Mouse (Mus musculus): Measurements from ENCODE around the gene Supv3l1. TPM values are rescaled to one million over a fixed set of nuclear protein-coding genes. Genes with fewer than 3 reads are reported as not detected.
"Not testable (repeated sequence)": the region's sequence is repeated elsewhere in the genome, so short reads cannot be mapped to it uniquely, and the experiment has no call there.

Gene Supv3l1
- total RNA-seq (2021) = 10 to 100 TPM; 16.3 to 17.6 TPM
- long read RNA-seq, experiment 1, transcript Supv3l1-201 (15 exons, 2,604 nt) = major isoform, 14 of 19 reads
- long read RNA-seq, experiment 1, partial matches to known transcripts = 0 of 19 reads
- long read RNA-seq, experiment 1, other reads (novel, unspliced or antisense) = 4 of 19 reads
- long read RNA-seq, experiment 2, transcript Supv3l1-201 (15 exons, 2,604 nt) = major isoform, 29 of 31 reads
- long read RNA-seq, experiment 2, partial matches to known transcripts = 1 of 31 reads
- long read RNA-seq, experiment 2, other reads (novel, unspliced or antisense) = 1 of 31 reads

DNA sequence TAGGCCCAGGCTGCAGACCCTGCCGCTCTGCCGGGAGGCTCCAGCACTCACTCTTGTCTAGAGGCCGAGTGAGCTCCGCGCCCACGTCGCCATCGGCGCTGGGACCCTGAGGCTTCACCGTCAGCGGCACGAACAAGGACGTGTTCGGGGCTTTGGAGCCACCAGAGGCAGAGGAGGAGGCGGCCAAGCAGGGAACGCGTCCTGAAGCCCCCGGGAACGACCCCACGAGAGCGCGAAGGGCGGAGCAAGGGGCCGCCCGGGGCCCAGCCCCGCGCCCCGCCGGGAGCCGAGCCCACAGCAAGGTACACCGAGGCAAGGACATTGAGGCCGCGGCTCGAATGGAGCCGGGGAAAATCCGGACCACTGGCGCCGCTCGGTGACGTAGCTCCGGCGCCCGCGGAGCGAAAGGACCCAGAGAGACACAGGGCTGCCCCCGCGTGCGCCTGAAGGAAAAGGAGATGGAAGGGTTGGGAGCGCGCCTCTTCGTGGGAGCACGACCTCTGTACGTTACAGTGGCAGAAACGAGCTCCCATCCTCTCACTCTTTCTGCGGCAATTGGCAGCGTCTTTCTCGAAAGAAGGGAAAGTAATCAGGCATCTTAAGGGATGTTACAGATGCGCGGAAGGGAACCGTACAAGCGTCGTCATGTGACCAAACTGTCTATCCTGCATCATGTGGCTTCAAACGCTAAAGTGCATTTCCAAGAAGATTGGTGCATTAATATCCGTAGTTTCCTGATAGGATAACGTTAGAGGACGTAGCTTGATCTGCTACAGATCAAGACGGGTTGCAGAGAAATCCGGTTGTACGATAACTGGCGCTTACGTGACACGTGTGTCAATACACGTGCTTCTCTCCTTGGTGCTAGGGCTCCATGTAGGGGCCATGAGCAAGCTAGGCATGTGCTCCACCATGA, at the start of gene Supv3l1, which contains the start of gene 4930507D05Rik:
Supv3l1 (minus strand) TSS at position 375 of the 916 bp plus-strand sequence.
4930507D05Rik (plus strand) TSS at position 126 of the 916 bp plus-strand sequence.
- peak; percentile 90 for DNase-seq
- intact Hi-C loops (cut with DNase I; ENCODE audit: low total_unique reads) = loop anchor here (5.0 kb wide), 1 partner anchor 38 kb away; the partner anchor contains the start of gene Vps26a

DNA sequence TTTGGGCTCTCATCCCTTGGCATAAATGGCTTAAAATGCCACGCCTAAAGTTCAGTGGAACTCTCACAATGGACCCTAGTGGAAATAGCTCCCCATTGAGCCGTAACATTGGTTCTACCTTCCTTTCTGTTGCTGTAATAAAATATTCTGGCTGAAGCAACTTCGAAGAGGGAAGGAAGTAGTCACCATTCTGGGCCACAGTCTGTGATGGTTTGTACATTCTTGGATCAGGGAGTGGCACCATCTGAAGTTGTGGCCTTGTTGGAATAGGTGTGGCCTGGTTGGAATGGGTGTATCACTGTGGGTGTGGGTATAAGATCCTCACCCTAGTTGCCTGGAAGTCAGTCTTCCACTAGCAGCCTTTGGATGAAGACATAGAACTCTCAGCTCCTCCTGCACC, 42.1 kb upstream of the Supv3l1 start:
- intact Hi-C loops (cut with DNase I; ENCODE audit: low total_unique reads); DNase-seq: not testable (repeated sequence)

DNA sequence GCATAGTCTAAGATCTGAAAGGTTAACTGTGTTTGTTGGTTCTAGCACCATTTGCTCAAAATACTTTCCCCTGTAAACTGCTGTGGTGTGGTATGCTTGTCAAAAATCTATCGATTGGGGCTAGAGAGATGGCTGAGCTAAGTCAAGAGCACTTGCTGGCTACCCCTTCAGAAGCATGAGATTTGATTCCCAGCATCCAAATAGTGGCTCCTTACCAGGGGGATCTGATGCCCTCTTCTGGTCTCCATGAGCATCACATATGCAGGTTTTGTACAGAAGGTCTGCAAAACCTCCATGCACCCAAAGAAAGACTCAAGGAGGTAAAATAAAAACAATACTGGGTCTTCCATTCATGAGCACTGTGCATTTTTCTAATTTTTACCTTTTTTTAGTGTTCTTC, 38.7 kb upstream of the Supv3l1 start:
- peak; percentile 7 for DNase-seq
- intact Hi-C loops (cut with DNase I; ENCODE audit: low total_unique reads) = loop anchor here (5.0 kb wide), 1 partner anchor 41 kb away; the partner anchor contains the start of genes 4930507D05Rik and Supv3l1

DNA sequence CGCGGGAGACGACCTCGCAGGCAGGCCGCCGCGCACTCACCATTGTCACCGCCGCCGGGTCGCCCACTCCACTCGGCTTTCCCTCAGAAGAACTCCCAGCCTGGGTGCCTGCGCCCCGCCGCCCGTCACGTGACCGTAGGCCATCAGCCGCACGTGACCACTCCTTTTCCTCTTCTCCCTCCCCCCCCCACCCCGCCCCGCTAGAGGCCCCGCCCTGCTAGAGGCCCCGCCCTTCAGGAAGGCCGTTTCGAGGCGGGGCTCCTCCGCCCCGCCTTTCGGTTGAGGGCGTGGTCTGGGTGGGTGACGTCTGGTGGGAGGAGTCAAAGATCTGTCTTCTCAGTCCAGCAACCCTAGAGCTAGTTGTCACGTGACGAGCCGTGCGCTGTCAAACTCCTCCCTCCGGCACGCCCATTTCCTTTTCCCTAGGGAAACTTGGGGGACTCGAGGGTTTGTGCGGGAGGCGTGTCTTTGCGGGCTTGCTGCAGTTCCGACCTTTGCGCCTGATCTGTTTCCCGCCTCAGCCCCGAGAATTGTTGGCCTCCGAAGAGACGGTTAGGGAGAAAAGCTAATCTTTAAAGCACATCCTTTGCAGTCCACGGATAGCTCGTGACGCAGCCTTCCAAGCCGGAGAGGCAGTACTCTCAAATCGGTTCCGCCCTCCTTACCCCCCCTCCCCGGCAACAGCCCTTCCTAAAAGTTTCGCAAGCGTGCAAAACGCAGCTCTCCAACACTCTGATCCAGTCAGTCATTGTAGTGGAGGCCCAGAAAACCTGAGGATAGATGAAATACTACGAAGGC, 37.3 kb upstream of the Supv3l1 start, which contains the start of gene Vps26a:
Vps26a (minus strand) TSS at position 188 of the 798 bp plus-strand sequence.
- DNase-seq = peak; percentile 97
- intact Hi-C loops (cut with DNase I; ENCODE audit: low total_unique reads) = loop anchor here (5.0 kb wide), 1 partner anchor 40 kb away; the partner anchor contains the start of genes 4930507D05Rik and Supv3l1

DNA sequence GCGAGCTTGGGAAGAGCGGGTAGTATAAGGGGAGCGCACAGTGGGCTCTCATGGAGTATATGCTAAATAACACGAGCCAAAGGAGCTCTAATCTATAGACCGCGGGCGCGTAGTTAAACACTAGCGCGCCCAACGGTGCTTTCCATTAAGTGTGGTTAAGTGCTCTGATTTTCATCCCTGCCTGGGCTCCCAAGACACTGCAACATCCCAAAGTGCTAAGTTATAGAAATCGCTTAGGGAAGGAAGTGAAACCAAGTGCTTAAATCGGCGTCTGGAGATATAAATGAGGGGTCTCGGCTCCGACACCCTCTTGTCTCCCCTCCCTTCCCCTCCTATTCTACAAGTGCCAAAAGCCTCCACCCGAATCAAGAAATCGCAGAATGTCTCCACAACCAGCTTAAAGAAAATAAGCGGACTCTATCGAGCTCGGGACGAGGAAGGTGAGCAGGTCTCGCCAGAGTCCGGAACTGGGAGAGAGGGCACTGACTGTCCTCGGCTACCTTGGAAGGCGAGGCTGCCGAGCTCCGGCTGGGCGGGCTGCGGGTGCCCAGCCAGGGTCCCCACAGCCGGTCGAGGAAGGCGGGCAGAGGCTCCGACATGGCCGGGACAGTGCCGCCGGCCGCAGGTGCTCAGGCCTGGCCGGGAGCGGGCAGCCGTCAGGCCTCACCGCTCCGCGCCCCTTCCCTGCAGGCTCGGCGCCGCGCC, 36.5 kb upstream of the Supv3l1 start:
- no peak for DNase-seq
- intact Hi-C loops (cut with DNase I; ENCODE audit: low total_unique reads) = loop anchor here (5.0 kb wide), 1 partner anchor 39 kb away; the partner anchor contains the start of genes 4930507D05Rik and Supv3l1

DNA sequence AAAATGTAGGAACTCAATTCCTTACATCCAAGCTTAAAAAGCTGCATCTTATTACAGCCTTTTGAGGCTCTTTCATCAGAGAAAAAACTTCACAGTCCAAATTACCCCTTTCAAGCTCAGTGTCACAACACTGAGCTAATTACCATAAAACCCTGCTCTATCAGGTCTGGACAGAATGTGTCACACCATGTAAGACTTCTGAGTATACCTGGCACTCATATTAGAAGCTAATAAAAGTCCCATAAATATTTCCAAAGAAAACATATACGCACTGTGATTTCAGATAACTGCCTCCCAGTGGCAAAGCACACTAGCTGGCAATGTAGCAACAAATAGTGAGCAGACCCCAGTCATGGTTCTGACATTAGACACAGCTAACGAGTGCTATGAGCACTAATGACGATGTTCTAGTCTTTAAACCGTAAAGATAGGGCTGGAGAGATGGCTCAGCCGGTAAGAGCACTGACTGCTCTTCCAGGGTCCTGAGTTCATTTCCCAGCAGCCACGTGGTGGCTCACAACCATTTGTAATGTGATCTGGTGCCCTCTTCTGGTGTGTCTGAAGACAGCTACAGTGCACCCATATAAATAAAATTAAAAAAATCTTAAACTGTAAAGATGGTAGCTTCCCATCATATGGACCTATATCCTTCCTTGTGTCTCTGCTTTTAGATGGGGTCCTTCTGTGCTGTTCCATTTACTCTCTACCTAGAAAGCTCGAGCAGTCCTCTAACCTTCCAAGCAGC, 31.7 kb upstream of the Supv3l1 start:
- intact Hi-C loops (cut with DNase I; ENCODE audit: low total_unique reads) = no loop called here
- DNase-seq = no peak

DNA sequence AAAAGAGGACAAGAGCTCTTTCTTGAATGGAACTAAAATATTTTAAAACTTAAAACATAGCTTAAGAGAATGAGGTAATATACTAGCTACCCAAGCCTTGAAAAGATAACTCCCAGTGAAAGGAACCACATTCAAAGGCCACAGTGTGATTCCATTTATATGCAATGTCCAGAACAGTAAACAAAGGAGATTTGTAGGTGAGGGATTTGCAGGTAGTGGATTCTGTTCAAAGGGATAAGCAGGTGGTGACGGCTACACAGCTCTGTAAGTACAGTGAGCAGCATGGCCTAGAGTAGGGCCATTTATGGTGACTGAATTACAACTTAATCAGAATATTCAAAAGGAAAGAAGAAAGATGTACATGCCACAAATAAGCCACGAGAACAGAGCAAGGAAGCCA, 27.4 kb upstream of the Supv3l1 start:
- intact Hi-C loops (cut with DNase I; ENCODE audit: low total_unique reads) = no loop called here
- DNase-seq = no peak

DNA sequence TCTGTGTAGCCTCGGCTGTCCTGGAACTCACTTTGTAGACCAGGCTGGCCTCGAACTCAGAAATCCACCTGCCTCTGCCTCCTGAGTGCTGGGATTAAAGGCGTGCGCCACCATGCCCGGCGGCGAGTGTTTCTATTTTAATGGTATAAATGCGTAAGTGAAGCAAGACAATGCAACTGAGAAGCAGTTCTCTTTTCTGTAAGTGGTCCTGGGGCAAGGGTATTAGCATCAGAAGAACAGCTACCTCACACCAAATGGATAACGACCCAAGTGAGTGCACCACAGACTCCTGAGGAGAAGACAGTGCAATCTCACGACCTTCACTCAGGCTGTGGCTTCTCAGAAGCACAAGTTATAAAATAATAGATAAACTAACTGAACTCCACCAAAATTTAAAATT, 25.4 kb upstream of the Supv3l1 start:
- DNase-seq = no peak
- intact Hi-C loops (cut with DNase I; ENCODE audit: low total_unique reads) = no loop called here

DNA sequence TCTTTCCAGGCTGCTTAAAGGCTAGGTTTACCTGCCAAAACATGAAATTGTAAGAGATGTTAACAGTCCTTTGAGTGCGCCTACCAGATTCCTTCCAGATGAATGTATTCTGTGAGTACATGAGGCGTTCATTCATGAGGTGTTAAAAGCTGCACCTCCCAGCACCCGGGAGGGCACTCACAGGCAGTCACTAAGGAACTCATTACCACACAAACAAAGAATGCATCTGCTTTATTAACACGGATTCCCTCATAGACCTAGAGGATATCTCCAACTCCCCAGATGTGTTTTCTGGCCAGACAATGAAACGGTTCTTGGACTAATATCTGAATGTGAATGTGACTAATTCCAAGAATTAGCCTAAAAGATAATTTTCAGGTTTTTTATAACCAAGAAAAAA, 21.6 kb upstream of the Supv3l1 start:
- DNase-seq = no peak
- intact Hi-C loops (cut with DNase I; ENCODE audit: low total_unique reads) = no loop called here

DNA sequence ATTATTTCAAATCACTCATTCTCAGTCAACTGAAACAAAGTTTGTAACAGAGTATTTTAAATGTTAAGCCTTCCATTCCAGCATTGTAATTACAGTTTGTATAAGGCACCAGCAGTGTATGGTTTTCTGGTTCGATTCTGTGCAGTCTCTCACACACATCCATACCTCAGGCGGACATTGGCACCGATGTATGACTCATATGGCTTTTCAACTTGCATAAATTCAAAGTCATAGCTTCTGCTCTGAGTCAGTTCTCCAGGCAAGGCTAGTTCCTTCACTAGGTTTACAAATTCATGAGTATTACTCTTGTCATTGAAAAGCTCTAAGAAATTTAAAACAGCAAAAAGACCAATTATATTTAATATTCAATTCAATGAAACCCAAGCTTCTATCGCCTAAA, 20.2 kb upstream of the Supv3l1 start:
- no peak for DNase-seq
- intact Hi-C loops (cut with DNase I; ENCODE audit: low total_unique reads) = no loop called here

DNA sequence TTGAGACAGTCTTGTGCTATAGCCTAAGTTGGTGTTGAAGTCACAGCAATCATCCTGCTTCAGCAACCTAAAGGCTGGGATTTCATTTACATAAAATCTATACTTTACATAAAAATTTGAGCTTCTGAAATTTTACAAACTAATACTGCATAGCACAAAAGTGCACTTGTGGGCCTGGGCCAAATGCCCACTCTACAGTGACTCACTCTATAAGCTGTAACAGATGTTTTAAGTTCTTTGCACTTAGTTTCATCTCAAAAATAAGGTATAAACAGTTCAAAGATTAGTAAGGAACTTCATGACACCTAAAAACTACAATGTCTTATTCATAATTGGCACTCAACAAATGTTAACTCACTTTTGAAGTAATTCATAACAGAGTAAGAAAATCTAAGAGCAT, 11.8 kb upstream of the Supv3l1 start:
- intact Hi-C loops (cut with DNase I; ENCODE audit: low total_unique reads) = no loop called here
- no peak for DNase-seq

DNA sequence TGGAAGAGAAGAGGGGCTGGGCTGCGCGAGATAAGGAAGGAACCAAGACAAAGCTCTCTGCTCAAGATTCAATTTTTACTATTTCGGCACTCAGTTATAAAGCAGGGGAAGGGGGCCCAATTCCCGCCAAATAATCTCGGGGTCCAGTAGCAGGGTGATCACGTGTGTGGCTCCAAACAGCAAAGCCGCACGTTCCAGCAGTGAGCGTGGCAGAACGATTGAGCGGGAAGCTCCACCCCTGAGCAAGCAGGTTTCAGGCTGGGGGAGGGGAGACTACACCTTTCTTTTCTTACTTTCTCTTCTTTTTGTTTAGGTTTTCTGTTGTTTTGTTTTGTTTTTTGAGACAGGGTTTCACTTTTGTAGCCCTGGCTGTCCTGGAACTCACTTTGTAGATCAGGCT, 2.5 kb upstream of the Supv3l1 start:
- DNase-seq; intact Hi-C loops (cut with DNase I; ENCODE audit: low total_unique reads): not testable (repeated sequence)

DNA sequence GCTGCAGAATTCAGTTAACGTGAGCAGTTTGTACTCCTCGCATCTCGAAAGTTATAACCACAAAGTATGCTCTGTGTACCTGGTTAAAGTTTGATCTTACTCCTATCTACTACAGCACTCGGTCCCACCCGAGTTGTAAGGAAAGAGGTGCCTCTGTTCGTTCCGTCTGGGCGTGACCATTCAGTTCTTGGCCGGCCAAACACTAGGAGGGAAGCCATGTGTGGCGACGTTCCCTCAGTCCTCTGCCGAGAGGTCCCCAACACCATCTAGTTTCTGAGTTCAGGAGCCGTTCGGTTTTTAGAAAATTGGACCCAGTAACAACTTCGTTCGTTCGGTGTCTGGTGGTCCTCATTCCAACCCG, 722 bp upstream of the Supv3l1 start:
- intact Hi-C loops (cut with DNase I; ENCODE audit: low total_unique reads) = no loop called here
- no peak for DNase-seq

DNA sequence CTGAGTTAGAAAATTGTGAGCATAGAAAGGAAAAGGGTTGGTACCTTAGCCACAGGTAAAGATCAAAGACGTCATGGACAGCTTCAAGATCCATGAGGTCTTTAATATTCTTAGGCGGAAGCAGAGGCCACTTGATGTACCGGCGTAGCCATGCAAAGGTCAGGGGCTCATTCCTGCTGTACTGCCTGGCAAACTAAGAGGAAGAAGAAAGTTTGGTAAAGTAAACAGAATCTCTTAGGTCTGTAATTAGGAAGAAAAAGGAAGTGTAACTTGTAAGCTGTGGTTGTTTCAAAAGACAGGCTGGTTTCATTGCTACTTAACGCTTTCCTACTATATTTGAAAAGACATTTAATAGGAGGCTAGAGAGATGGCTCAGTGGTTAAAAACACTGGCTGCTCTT, 19.1 kb downstream of the Supv3l1 start:
- DNase-seq = no peak
- intact Hi-C loops (cut with DNase I; ENCODE audit: low total_unique reads) = no loop called here

DNA sequence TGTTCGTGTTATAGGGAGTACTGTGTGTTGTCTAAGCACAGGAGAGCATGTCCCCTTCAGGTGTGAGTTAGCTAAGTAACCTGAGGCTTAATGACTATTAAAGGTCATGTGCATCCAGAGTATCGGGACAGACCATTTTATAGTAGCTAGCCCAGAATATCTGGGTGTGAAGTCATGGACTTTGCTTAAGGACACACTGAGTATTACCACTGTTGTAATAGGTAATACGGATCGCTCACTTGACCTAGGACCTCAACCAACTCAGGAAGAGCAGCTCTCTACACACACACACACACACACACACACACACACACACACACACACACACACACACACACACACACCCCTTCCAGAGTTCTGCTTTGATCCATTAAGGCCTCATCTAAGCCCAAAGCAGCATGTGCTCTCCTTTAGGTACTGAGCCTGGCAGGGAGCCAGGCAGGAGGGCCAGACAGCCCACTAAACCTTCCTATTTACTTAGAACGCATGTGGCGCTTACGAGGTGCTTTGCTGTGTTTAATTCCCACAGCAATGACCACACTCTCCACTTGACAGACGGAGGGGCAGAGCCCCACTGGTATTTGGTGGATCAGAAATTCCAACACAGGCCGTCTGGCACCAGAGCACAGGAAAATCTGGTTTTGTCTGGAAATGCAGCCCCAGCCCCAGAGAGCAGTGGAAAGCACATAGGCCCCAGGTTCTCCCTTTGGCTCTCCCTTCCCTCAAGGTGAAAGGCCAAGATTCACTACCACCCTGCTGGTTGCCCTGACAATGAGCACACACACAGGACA, 24.3 kb downstream of the Supv3l1 start:
- no peak for DNase-seq
- intact Hi-C loops (cut with DNase I; ENCODE audit: low total_unique reads) = no loop called here

DNA sequence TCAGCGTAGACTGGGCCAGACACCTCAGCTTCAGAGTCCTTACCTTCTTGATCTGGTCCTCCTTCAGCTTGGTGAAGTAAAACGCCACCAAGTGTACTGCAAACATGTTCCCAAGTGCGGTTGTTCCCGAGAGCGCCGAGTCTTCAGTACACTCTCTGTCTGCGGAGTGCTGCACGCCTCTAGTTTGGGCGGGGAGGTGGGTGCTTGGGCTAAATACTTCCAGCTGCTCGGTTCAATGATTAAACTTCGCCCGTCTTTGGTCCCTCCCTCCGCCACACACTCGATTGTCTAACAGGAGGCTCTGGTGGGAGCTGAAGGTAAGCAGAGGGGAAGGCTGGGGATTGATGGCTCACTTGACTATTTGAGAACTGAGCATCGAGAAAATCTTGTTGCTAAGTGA, 27.3 kb downstream of the Supv3l1 start, which contains the start of gene Hkdc1:
Hkdc1 (minus strand) TSS at position 237 of the 400 bp plus-strand sequence.
- DNase-seq = no peak
- intact Hi-C loops (cut with DNase I; ENCODE audit: low total_unique reads) = no loop called here

DNA sequence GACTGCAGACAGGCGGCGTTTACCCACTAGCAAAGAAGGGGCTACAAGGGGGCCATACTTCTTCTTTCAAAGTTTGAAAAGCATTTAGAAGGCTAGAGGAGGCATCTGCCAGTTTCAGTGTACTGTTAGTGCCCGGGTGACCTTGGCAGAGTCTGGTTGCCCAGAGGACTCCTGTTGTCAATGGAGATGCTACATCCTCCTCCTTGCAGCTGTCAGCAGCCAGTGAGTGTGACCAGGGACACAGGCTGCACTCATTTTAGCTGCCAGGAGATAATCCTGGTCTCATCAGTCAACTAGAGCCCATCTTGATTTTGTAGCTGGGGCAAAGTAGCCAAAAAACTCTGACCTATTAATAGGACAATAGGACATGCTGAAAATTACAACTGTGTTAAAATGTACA, 28.4 kb downstream of the Supv3l1 start:
- intact Hi-C loops (cut with DNase I; ENCODE audit: low total_unique reads) = no loop called here
- no peak for DNase-seq

All from gastrocnemius, postnatal 14 days (tissue).